Mouse (Mus musculus) cerebellum, adult (tissue): Measurements from ENCODE around the gene Zfhx3.

ENCODE experiments used
- ATAC-seq: cut with Nextera tagmentation; 2 replicates; pipeline ENCODE4 v1.9.2; 2017; ENCODE audit warnings: mild to moderate bottlenecking, moderate library complexity, mixed read lengths; ENCODE audit not compliant: insufficient number of reproducible peaks, low FRiP score, low TSS enrichment

The Zfhx3 gene

DNA sequence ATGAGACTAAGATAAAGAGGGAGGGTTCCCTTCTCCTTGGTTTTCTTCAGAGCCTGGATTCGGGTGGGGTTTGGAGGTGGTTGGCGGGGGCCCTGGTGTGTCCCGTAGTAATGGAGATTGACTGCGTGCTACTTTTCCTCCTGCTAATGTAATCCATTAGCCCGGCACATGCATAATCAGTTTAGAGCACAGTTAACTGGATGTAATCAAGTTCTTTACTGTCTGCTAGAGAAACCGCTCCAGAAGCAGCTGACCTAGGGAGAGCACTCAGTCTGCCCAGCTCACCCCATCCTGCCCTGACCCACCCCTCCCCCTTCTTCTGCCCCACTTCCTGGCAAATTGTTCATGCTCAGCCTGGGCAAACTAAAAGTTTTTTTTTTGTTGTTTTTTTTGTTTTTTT is 860.6 kb downstream of the Zfhx3 start:
- no peak for ATAC-seq

DNA sequence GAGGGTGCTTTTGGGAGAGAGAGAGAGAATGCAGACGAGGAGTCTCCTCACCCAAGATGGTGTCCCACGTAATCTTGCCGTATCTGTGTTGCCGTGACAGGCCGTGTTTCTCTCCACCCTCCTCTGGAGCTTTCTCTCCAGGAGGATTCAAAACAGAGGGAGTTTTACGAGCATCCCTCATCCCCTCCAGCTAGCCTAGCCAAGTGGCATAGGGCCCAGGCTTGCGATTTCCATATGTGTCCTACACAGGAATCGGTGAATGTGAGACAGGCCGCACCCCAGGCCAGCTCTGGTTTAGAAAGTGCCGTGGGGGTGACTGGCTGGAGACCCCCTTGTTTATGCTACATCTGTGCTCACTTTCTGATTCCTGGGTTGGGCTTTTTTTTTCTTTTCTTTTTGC is 869.2 kb downstream of the Zfhx3 start:
- no peak for ATAC-seq

DNA sequence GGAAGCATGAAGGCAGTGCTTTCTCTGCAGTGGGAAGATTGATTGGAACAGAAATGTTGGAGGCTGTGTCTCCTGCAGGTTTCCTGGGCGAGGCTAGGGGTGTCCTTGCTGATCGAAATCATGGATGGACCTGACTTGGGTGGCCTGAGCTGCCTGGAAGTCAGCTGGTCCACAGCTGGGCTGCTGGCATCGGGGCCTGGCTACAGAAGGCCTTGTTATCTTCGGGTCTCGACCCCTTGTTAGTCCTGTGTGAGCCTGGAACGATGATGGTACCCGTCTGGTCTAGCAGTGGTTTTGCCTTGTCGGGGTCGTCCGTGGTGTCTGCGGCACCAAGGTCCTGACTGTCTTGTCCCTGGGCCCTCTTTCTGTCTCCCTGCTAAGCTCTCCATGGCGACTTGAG is 870.9 kb downstream of the Zfhx3 start:
- no peak for ATAC-seq

DNA sequence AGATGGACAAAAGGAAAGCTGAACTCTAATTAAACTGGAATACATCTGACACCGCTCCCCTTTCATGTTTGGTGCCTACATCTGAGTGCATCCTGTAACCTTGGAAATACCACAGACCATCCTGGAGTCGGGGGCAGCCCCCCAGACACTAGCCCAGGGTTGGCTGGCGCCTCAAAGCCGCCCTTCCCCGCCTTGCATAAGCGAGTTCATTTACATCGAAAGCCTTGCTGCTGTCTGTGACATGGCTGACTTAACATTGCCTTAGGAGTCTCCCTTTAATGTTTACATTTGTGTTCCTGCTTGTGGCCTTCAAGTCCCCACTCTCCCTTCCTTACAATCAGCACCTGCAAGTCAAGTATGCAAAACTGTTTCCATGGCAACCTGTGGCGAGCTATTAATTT is 876.8 kb downstream of the Zfhx3 start:
- ATAC-seq: no peak

DNA sequence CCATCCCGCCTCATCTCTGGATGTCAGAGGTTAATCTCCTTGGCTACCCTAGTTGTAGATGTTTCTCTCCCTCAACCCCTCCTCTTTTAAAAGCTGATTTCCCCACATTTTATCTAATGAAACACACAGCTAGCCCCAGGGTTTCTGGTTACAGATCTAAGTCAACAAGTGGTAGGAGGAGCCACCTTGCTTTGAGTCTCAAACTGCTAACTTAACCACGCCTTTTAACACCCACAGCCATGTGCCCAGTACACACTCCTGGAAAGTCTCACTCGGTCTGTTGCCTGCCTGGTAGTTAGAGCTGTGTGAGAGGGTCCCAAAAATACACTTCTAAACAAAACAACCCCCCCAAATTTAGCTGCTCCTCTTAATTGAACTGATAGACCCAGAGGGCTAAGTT is 877.4 kb downstream of the Zfhx3 start:
- ATAC-seq: no peak

DNA sequence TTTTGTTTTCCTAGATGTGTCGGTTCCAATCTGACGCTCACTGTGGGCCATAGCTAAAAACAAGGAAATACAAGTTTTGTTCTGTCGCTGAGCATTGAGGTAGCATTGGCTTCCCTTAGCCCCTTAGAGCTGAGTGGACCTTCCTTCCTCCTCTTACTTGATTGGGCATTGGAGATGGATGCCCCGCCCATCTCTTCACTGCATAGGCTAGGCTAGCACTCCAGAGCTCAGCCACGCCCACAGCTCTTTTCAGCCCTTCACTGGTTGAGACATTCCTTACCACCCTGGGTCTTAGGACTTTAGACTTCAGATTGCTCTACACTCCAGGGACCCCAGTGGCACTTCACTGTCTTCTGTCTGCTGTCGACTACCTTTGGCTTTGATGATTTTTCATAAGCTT is 878.2 kb downstream of the Zfhx3 start:
- no peak for ATAC-seq

DNA sequence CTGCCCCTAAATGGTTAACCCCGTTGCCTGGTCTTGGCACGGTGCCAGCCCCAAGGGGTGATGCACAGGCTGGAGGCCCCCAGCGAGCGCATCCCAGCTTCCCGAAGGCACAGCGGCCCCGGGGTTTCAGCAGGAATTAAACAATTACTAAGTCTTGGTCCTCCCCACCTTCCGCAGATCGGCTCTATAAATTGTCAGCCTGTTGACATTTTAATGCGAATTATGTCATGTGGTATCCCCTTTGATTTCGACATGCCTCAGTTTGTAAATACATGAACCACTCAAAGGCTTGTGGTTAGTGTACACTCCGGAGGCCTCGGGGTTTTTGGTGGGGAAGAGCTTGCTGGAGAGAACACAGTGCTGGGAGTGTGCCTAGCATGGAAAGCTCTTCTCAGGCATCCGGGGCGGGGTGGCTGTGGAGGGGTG is 880.4 kb downstream of the Zfhx3 start:
- no peak for ATAC-seq

DNA sequence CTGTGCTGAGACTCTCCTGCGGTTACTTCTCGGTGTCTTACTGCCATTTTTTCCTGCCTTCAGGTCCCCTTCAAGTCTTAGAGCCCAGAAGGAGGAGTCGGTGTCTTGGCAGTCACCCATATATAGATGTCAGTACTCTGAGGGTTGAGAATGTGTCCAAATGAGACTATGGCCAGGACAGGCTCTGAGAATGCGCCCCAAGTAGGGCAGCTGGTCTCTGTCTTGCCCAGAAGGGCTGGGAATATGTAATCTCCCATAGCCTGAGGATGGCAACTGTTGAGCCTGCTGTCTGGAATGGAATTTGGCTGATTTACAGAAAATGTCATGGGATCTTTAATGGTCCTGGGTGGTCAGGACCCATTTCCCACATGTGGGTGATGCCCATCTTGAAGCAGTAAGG is 881.6 kb downstream of the Zfhx3 start:
- ATAC-seq: no peak

DNA sequence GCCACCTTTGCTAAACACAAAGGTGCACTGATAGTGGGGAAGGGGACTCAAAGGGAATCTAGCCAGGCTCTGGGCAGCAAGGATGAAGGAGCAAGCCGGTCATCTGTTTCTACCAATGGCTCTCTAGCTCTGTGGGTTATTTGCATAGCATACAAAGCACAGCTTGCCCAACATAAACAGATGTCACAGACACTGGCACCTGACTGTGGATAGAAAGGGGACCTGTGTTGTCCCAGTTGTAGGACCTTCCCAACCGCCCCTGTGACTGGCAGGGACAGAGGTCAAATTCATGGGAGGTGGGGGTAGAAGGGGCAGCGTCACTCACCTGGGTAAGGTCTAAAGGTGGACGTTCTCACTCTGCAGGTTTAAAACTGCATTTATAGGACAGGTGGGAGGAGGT is 884.0 kb downstream of the Zfhx3 start:
- no peak for ATAC-seq

DNA sequence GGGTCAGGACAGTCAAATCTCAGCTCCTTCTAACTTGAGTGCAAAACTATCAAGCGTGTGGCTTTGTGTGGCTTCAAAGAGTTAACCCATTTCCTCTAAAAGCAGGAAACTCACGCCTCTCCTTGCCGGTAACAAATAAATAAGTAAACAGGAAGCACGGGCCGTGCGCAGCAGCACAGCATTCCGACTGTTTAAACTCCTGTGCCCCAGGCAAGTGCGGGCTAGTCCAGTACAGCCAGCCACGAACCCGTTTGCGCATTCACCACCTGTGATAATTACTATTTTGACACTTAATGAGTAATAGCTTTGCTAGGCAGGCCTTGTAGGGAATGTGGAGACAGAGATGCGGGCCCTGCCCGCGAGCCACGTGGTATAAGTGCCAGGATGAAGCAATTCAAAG is 885.0 kb downstream of the Zfhx3 start:
- no peak for ATAC-seq

DNA sequence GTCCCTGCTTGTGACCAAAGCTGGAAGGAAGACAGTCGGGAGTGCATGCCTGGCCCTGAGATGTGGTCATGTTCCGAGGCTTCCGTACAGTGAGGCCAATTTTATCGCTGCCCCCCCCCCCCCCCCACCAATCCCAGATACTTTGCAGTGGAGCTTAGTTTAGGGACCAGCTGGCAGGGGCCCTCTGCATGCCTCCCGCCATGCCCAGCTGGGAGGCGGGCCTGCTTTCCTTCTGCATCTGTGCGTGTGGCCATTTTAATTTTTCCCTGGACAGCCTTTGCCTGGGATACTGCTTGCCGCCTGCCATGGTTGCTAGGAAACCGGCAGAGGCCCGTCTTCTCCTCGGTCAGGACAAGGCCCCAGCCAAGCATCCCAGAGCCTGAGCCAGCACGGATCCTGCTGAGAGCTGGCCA is 886.9 kb downstream of the Zfhx3 start:
- no peak for ATAC-seq

DNA sequence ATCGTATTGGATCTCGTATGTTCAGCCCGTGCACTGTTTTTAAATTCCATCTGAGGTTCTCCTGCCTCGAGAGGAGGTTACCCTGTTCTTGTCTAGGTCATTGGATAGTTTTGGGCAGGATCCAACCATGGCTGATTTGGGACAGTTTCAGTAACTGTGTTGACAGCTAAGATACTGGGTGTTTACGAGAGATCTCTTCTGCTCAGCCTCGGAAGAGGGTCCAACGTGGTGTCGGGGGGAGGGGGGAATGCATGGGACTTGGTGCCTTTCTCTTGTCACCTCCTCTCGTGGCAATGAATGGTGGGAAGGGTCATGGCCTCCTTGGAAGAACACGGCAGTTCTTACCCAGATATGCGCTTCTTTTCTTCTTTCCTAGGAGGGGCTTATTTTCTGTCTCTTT is 892.7 kb downstream of the Zfhx3 start:
- no peak for ATAC-seq

DNA sequence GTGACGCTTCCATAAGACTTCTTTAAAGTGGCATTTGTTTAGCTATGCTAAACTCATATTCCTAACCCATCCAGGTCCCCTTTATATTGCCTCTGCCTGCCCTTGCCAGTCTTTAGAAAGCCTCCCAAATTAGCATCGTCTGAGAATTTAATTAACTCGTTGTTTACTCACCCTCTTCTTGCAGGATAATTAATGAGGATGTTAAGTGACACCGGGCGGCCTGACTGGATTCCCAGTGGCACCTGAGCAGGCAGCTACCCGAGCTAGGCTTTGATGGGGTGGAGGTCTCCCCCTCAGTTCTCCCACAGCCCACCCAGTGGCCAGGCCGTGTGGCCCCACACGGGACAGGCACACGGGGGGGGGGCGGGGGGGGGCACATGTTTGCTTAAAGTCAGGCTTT is 895.3 kb downstream of the Zfhx3 start:
- ATAC-seq: no peak

DNA sequence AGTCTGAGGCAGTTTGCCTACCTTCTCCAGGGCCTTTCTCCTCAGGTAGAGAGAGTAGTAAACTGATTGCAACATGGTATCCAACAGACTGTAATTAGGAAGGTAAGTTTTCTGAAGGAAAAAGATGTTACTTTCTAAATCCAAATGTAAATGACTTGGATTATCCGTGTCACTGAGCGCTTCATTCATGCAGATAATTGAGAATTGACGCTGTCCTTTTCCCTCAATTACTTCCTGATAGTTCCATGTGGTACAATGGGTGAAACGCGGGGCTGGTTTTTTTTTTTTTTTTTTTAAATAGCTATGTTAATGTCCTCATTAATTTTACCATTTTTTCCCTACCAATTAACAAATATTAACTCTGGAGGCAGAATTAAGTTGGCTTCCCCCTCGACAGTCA is 896.3 kb downstream of the Zfhx3 start:
- no peak for ATAC-seq

DNA sequence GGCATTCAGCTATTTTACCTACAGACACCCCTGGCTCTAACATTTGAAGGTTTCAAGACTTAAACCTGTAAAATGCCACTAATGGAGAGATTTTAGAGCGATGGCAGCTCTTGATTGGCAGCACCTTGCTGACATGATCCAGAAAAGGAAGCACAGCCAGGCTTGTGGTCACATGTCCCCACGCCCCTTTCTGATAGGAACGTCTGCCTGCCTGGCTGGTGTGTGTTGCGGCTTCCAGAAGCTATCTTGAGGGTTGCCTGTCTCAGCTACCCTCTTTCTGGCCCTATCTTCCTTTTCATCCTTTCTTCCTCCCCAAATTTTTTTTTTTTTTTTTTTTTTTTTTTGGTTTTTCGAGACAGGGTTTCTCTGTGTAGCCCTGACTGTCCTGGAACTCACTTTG is 899.9 kb downstream of the Zfhx3 start:
- ATAC-seq: no peak

DNA sequence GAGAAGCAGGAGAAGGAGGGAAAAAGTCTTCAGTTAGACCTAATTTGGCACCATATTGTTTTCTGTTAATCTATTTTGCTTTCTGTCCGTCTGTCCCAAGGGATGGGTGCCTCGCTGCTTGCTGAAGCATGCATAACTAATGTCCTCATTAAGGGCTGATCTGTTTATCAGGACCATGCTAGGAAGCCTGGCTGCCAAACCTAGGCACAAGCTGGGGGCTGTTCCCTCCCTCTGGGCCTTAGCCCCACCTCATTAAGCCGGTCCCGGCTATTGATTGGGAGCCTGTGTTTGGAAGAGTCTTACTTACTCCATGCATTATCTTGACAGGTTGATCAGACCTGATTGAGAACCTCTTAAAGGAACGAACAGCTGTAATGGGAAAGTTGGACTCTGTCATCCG is 903.7 kb downstream of the Zfhx3 start:
- ATAC-seq: no peak

DNA sequence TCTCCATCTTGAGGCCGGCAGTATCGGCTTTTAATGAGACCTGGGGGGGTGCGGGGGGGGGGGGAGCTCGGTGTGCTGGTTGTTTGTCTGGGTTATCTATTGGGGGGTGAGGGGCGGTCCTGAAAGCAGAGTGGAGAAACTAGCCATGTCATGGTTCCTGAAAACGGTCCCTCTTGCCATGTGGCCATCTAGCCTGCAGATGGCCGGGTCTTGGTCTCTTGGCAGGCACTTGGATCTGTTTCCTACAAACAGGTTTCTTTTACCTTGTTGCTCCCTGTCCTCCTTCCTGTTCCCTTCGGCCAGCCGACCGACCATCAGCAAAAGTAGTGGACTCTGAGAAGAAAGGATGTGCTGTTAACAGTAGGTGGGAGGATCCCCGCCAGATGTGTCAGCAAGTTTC is 904.4 kb downstream of the Zfhx3 start:
- no peak for ATAC-seq

DNA sequence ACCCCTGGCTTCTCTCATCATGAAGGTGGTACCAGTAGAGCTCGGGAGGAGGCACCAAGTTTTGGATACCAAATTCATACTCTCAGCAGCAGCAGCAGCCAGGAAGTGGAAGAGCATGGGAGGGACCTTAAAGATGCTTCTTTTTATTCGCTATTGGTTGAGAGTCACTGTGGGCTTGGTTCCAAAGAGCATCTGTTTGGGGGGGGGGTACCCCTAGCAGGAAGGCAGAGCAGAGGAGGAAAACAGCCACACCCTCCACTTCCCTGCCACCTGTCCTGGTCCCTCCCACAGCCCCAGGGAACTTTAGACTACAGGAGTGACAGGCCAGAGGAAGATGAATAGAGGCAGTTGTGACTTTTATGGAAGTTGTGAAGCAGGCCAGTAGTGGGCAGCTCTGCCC is 904.9 kb downstream of the Zfhx3 start:
- no peak for ATAC-seq

DNA sequence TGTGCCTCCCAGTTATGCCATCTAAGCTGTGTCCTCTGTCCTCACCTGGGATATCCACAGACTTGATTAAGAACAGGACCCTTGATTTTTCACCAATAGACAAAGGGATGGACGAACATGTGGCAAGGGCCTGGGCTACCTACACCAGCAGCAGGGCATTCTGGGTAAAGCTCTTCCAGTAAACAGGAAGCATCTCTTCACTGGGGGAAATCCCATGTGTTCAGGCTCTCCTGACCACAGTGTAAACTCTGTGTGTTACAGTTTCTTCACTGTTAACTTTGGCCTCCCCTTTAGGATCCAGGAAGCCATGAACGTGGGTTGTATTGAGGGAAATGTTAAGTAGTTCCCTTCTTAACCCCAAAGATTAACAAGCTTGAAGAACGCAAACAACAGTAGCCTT is 906.0 kb downstream of the Zfhx3 start:
- ATAC-seq: no peak

DNA sequence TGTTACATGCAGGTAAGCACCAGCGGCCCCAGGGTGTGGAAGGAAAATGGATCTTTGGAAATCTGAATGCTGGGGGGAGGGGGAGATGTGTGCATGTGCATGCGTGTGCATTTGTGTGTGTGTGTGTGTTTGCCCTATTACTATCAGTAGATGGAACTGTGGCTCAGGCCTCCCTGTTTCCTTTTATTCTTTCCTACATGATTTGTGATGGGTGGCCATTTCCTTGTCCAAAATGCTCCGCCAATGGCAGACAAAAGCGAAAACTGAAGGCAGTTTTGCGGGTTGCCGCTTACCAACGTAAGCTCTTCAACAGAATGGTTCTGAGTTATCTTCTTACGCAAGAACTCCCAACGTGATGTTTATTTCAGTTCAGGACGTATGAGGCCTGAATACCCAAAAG is 910.6 kb downstream of the Zfhx3 start:
- ATAC-seq: no peak

DNA sequence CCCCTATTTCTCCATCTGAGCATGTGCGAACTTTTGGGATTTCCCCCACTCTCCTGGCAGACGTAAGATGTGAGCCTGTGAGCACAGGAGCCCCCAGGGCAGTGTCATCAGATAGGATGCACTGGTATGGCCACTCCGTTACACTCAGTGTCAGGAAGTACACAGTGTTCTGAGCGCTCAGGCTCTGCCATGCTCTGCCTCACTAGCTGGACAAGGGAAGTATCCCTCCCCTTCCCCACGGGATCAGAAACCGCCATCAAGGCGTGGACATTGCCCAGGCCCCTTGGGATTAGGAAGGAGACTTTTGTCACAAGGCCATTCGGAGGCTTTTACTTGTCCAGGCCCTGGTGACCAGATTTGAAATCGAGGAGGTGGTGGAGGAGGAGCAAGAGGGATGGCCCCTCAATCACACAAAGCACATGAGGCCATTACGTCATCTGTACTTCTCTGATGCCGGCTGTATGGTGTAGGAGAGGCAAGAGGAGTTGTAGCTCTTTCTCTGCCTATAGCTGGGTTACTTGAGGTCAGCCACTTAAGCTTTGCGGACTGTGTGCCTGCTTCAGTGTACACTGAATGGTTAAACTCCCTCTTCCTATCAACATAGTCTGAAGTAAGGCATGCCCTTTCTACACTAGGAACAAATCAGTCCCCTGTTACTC is 912.1 kb downstream of the Zfhx3 start:
- ATAC-seq: no peak

DNA sequence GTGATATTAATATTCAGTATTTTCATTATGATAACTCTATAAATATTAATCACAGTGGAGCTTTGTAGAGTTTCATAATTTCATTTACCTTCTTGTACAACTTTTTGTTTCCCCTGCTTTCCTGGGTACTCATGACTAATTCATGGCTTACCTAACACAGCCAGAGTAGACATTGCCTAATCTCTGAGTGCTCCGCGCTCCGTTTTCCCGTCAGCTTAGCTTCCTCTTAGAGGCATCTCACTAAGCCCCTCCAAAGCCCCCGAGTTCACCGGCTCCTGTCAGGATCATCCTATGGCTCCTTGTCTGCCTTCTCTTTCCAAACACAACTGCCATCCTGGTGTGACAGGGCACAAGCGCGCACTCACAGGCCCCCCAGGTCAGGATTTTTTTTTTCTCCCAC is 916.6 kb downstream of the Zfhx3 start:
- no peak for ATAC-seq

DNA sequence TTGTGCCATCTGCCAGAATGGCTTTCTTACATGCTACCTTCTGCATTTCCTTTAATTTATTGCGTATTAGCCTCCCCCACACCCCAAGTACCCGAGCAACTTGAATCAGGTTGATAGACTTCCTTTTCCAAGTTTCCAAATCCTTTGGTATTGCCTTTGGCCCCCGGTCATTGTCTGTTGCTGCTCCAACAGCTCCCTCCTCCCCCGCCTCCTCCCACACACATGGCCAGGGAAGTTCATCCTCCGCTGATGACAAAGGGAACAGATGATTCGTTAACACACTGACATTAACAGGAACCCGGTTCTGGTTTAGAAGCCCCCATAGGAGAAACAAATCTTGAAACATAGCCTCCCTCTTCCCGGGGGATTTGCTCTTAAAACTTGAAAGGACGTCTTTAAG is 917.5 kb downstream of the Zfhx3 start:
- no peak for ATAC-seq
